Mouse (Mus musculus): ENCODE measurements around the gene Cacna1s.

DNA sequence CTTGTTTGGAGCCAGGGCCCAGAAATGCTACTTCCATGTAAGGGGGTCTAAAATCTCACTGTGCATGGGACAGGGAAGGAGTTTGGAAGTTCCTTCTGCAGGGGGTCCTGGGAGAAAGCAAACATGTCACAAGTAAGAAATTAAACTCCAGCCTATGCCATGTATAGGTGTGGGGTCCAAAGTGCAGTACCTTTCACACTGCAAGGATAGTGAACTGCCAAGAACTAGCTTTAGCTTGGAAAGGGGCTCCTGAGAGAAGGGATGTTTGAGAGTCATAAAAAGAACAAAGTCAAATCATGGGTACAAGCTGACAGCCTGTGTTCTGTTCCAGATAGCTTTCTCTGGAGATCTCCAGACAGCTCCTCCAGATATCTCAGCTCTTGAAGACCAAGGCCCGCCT is 28.6 kb downstream of the Cacna1s start:
- TF ChIP-seq MAX (IDR thresholded peaks at IDR 0.05) (no peak), CTCF (IDR thresholded peaks at IDR 0.05; ENCODE audit: control insufficient read depth, insufficient read depth, insufficient read length) (no peak)
